Mouse (Mus musculus): ENCODE data around the gene Ap5z1. TPM values are rescaled to one million over a fixed set of nuclear protein-coding genes. Genes with fewer than 3 reads are reported as not detected.

Ap5z1 gene
- polyA plus RNA-seq (2014; fragmentation: Illumina TruSeq; extraction: RNeasy Lipid Tissue Mini Kit (QIAGEN cat#74804); ENCODE audit: low read depth, low replicate concordance), result 8.7 TPM

GRCm38 (mm10) chr5:142463461-142464454 is at the start of gene Ap5z1:
TSS of gene Ap5z1 (plus strand) at chr5:142463944.

Other genes starting within 250 kb of the Ap5z1 start
- gene Foxk1, start 62.4 kb upstream of the Ap5z1 start, polyA plus RNA-seq (2014; fragmentation: Illumina TruSeq; extraction: RNeasy Lipid Tissue Mini Kit (QIAGEN cat#74804); ENCODE audit: low read depth, low replicate concordance), result 7.9 TPM
- gene Papolb, start 66.1 kb downstream of the Ap5z1 start, polyA plus RNA-seq (2014; fragmentation: Illumina TruSeq; extraction: RNeasy Lipid Tissue Mini Kit (QIAGEN cat#74804); ENCODE audit: low read depth, low replicate concordance), result not detected
- 2.5 TPM for gene Radil, start 87.2 kb downstream of the Ap5z1 start, polyA plus RNA-seq (2014; fragmentation: Illumina TruSeq; extraction: RNeasy Lipid Tissue Mini Kit (QIAGEN cat#74804); ENCODE audit: low read depth, low replicate concordance)
- gene Mmd2, start 144.9 kb downstream of the Ap5z1 start, polyA plus RNA-seq (2014; fragmentation: Illumina TruSeq; extraction: RNeasy Lipid Tissue Mini Kit (QIAGEN cat#74804); ENCODE audit: low read depth, low replicate concordance), result not detected
- 24.7 TPM for gene Wipi2, start 163.8 kb downstream of the Ap5z1 start, polyA plus RNA-seq (2014; fragmentation: Illumina TruSeq; extraction: RNeasy Lipid Tissue Mini Kit (QIAGEN cat#74804); ENCODE audit: low read depth, low replicate concordance)
- 1.2 TPM for gene Slc29a4, start 228.6 kb downstream of the Ap5z1 start, polyA plus RNA-seq (2014; fragmentation: Illumina TruSeq; extraction: RNeasy Lipid Tissue Mini Kit (QIAGEN cat#74804); ENCODE audit: low read depth, low replicate concordance)

All from heart, adult 10 weeks (tissue).